Mouse (Mus musculus) stomach, postnatal 0 days (tissue): Measurements from ENCODE around the gene Casp9.

Experiments used
- CTCF ChIP-seq: IDR thresholded peaks from 2 replicates; pipeline ENCODE4 v1.5.1; 2016; ENCODE audit warnings: antibody characterized with exemption, low read depth, mild to moderate bottlenecking, moderate library complexity
- EP300 ChIP-seq: optimal IDR thresholded peaks from 2 replicates; pipeline ENCODE3; 2016; ENCODE audit warnings: antibody characterized with exemption

DNA sequence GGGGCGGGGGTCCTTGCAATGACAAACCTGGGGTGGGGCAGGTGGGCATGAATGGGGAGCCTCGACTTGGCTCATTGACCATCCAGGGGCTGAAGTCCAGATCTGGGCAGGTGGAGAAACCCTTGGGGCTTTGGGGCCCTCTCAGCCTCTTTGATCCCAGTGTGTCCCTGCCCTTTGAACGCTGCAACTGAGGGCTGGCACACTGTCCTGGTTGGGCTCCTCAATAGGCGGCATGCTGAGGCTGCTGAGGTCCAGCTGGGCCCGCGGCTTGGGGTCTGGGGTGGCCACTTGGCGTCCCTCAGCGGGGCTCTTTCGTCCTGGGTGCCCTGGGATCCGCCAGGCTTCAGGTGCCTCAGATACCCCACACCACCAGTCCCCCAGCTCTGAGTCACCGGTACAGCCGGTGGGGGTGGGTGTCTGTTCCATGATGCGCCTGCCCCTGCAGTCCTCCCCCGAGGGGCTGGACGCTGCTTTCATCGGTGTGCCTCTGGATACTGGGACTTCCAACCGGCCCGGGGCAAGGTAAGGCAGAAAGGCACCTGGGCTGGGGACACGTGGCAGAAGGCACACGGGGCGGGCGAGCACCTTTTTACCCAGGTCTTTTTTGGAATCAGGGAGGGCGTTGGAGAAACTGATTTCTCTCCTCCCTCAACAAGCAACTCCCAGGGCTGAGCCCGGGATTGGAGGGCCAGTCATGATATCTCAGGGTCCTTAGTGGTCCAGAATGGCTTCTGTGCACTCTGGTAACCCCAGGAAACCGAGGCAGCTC is 46.6 kb upstream of the Casp9 start, which contains the start of gene Agmat:
- no peak for TF ChIP-seq CTCF
- TF ChIP-seq EP300 = no peak
